Mouse (Mus musculus) gastrocnemius, postnatal 36 days (tissue): ENCODE data around the gene Snx32. TPM values are rescaled to one million over a fixed set of nuclear protein-coding genes. Genes with fewer than 3 reads are reported as not detected.
A peak's percentile ranks its signal among the peaks of the same experiment; 100 is the strongest.

Experiments
- DNase-seq, 2 experiments: peaks; one replicate each; pipeline ENCODE4 v3.0.0; 2022
- intact Hi-C: fragments of 180-260 bp; cut with DNase I; formaldehyde crosslinking; loops from one replicate; pipeline ENCODE4 v1.15.1; 2025
- long read RNA-seq, 2 experiments: library from polyadenylated mRNA; stranded (forward); transcript quantifications; one replicate each; pipeline ENCODE4 v2.0.0; 2021
- total RNA-seq, 2 experiments: library from RNA; stranded (reverse); gene quantifications; 2 replicates each; pipeline ENCODE4 v1.2.3; 2021

Gene Snx32
- 1 to 10 TPM; 5.2 to 7.8 TPM for total RNA-seq
- long read RNA-seq, experiment 1, partial matches to known transcripts: 2 of 24 reads
- long read RNA-seq, experiment 1, other reads (novel, unspliced or antisense): 19 of 24 reads
- long read RNA-seq, experiment 2, partial matches to known transcripts: 10 of 17 reads
- long read RNA-seq, experiment 2, other reads (novel, unspliced or antisense): 4 of 17 reads

GRCm38 (mm10) chr19:5510031-5511026 is at the start of gene Snx32:
Gene Snx32, minus strand, starts transcription at chr19:5510538.
- intact Hi-C loops: no loop called here
- peak; percentile 93 to 98 for DNase-seq

GRCm38 (mm10) chr19:5559631-5560456 is 49.5 kb upstream of the Snx32 start:
- DNase-seq: no peak
- intact Hi-C loops: no loop called here

DNA sequence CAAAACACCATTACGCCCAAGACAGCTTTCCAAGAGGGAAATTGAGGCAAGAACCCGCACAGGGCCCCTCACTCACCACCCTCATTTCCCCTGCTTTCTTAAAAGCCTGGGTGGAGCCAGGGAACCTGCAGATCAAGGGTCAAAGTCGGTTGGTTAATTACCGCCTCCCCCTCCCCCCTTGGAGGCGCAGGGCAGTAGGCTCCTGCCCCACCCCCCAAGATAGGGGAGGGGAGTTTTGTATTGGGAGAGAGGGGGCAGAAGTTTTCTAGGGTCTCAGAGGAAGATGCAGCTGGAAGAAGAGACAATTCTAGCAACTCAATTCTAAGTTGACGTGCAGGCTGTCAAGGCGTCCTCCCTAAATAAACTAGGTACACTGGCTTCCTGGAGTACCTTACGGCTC is 48.9 kb upstream of the Snx32 start:
- DNase-seq: no peak
- intact Hi-C loops: no loop called here

DNA sequence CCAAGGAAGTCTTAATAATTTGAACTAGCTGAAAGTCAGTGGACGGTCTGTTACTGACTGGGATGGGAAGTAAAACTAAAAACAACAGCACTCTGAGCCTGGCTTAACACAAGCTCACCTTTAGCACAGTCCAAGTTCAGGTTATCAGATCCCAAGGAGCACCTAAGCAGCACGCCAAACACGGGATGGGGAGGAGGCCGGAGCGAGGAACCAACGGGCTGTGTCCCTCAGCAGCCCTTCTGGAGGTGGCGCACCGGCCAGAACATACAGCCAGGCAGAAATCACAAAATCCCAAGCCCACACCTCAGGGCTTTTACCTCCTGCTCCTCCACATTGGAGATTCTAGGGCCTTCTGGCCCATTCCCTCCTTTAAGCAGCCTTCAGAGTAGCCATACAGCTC is 48.4 kb upstream of the Snx32 start:
- intact Hi-C loops: no loop called here
- DNase-seq: no peak

- intact Hi-C loops: no loop called here
- no peak for DNase-seq
These were observed 47.8 kb upstream of the Snx32 start for GRCm38 (mm10) chr19:5558169-5558568.

DNA sequence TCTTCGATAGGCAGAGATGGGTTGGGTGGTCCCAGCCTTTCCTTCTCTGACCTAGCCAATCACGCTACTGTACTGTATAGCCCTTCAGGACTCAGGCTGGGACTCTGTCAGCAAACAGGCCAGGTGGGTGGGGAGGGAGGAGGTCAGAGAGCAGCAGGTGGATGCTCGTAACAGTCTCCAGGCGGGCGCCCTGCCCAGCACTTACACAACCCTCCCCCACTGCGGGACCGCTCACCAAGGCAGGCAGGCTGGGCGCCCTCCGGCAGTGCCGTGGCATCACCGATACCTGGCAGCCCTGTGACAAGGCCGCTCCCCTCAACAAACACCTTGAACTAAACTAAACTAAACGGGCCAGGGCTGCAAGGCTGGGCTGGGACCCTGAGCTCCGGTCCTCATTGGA is 43.9 kb upstream of the Snx32 start:
- intact Hi-C loops: no loop called here
- no peak for DNase-seq

GRCm38 (mm10) chr19:5553802-5554201 is 43.5 kb upstream of the Snx32 start:
- intact Hi-C loops: no loop called here
- peak in 1 of 2 experiments; percentile 3 for DNase-seq

DNA sequence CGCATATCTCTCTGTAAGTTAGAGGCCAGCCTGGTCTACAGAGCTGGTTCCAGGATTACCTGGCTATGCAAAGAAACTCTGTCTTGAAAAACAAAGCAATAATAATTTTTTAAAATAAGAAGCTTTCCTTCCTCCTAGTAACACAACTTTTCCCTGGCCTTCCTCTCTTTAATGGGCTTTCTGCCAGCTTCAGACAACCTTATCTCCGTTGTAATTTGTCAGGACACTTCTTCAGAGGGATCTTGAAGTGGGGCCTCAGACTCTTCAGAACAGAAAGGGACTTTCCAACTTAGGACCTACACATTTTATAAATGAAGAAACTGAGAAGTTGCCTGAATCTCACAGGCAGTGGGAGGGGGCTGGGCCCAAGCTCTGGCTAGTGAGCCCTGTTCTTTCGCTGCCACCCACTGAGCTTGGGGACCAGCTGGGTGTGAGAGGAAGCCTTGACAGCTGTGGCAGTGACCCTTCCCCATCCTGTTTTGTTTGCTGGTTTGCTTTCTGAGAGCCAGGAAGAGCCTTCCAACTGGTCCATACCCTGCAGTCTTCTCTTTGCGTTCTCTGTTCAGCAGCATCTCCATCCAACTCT is 37.2 kb upstream of the Snx32 start:
- DNase-seq: no peak
- intact Hi-C loops: no loop called here

DNA sequence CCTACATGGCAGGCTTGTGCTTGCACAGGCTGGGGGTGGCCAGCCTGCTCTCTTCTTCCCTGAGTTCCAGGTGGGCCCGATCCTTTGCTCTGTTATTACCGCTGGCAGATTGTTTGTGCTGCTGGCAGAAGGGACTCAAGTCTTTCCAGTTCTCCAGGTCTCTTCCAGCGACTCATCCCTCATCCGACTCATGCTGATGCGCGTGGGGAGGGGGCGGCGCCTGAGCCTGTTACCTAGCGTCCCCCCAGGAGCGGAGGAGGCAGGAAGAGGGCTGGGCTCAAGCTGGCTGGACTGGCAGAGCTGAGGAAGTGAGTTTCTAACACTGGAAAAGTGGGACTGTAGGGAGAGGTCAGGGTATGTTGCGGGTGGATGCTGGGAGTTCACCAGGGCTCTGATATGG is 33.7 kb upstream of the Snx32 start:
- DNase-seq: no peak
- intact Hi-C loops: no loop called here

- intact Hi-C loops: no loop called here
- no peak for DNase-seq
These were observed 33.0 kb upstream of the Snx32 start for GRCm38 (mm10) chr19:5543362-5543761.

GRCm38 (mm10) chr19:5538786-5539185 is 28.4 kb upstream of the Snx32 start:
- intact Hi-C loops: no loop called here
- no peak for DNase-seq

- intact Hi-C loops: no loop called here
- no peak for DNase-seq
These were observed 22.2 kb upstream of the Snx32 start for GRCm38 (mm10) chr19:5532520-5532919.

DNA sequence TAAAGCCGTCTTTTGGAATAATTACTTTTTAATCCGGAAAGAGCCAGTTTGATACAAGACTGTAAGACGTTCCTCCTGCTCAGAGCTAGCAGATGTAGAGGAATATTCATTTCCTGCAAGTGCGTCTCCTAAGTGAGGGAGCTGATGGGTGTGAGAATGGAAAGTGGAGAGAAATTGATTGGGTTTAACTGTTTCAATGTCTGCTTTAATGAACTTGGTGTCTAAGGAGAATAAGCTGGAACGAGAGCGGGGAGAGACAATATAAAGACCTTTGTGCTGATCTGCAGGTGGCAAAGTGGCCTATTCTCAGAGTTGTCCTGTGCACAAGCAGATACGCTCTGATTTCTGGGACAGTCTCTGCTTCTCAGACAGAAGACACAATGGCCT is 19.8 kb upstream of the Snx32 start:
- intact Hi-C loops: no loop called here
- DNase-seq: no peak

DNA sequence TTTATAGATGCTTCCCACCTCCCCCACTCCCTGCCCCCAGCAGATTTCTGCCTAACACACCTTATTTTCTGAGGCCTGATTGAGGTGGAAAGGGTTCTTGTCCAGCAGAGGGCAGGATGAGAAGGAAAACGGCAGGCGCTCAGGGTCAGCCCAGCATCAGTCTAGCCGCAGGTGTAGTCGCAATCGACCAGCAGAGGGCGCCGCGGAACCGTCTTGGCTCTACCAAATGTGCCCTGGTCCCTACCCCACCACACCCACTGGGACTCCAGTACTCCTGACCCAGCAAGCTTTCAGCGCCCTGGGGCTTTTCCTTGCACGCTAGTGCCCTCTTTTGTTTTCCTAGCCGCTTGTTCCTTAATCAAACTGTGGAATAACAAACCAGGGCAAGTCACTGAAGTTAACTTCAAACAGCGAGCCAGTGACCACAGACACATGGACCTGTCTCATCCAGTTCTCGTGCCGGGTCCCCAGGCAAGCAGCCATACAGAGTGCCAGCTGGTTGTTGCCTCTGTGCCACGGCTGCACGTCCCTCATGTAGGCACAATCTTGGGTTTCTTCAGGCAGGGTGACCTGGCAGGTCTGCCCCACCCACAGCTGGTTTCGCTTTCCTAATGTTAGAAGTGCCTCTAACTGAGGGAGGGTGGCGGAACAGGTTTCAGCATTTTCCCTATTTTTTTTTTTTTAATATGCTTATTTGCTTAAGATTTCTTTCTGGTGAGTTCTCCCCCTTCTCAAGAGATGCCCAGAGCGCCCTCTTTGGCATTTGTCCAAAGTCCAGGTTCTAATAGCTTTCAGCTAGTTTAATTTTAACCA is 19.2 kb upstream of the Snx32 start:
- intact Hi-C loops: loop anchor here (1.0 kb wide), 1 partner anchor 38 kb away; no protein-coding TSS in a partner anchor
- peak; percentile 97 for DNase-seq

DNA sequence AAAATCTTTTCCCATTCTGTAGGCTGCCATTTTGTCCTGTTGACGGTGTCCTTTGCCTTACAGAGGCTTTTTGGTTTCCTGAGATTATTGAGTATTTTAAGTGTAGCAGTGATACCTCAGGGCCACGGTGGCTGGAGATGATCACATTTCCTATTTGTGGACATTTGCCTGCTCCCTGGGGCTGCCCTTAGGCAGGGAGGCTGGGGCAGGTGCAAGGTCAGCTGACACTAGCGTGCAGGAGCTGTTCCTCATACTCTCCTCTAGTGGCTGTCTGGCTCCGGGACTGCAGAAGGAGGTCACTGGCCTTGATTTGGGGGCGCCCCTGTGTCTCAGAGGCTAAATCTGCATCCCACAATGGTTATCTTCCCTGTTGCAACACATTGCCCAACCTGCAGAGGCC is 14.9 kb upstream of the Snx32 start:
- intact Hi-C loops: no loop called here
- DNase-seq: no peak

GRCm38 (mm10) chr19:5518721-5519120 is 8.4 kb upstream of the Snx32 start:
- intact Hi-C loops: no loop called here
- DNase-seq: no peak

DNA sequence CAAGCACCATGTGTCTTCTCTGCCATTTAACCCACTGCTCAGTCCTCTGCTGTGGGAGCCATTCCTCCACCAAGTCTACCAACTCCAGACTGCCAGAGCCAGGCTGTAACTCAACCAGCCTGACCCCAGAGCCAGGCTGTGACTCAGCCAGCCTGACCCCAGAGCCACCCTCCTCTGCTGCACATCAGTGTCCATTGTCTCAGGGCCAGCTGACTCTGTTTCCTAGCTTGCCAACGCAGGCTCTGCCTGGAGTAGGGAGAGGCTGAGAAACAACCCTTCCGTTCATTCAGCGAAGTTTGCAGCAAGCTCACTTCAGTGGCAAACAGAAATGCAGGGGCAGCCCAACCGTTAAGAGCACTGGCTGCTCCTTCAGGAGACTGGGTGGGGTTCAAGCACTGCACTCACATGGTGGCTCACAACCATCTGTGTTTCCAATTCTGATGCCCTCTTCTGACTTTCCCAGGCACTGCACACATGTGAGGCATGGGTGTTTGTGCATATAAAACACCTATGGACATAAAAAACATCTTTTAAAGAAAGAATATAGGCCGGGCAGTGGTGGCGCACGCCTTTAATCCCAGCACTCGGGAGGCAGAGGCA is 6.7 kb upstream of the Snx32 start:
- DNase-seq: no peak
- intact Hi-C loops: no loop called here

DNA sequence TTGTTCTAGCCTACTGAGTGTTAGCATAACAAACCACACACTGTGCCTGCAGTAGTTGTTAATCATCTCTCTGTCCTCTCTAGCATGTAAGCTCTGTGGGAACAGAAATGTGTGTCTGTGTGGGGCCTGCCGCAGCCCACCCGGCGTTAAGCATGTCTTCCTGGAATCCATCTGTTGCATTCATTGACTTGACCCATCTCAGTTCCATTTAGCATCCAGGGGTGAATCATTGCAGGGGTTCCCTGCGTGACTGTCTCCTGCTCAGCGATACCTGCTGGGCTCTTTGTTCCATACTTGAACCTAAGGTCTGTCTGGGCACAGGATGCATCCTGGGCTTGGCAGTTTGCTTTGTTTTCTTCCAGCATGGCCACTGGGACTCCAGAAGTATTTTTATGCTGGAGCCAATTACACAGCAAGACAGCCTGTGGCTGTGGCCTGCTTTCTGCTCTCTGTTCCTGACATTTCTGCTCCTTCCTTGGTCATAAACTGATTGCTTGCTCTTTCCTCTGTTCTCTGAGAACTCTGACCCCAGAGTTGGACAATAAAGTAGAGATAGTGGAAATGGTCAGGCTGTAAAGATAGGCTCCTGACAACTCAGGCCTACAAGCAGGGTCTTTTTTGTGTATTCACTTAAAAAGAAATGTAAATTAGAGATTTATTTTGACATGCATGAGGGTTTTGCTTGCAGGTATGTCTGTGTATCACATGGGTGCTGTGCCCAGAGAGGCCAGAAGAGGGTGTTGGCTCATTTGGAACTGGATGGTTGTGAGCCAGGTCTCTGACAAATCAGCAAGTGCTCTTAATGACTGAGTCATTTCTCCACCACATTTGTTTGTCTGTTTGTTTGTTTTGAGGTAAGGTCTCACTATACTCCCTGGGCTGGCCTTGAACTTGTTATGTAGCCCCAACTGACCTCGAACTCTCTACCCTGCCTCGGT is 5.8 kb upstream of the Snx32 start:
- intact Hi-C loops: no loop called here
- no peak for DNase-seq
